Comparison of ENCODE assay signal across 8 mouse cellular contexts in genomic region chr16:18234671-18235388, GRCm38 (mm10). TPM values are rescaled to one million over a fixed set of nuclear protein-coding genes. Genes with fewer than 3 reads are reported as not detected.
DNase-seq lines count a peak whose midpoint lies in the region; ATAC-seq lines count a peak whose summit lies in the region.

TSS of gene Zdhhc8 (minus strand) at chr16:18235136.

- H3K4me2 ChIP-seq in intestine, embryonic 15.5 days (replicated peaks): peak within 1 kb of the TSS; percentile 77

- H3K9ac ChIP-seq in intestine, embryonic 15.5 days: peak within 1 kb of the TSS; percentile 89

- DNase-seq in embryo, embryonic 10 days (ENCODE audit: low spot score): peak; percentile 68
- no peak for DNase-seq in gonadal fat pad, adult 2 months (ENCODE audit: low read depth)
- DNase-seq in limb, embryonic 10.5 days (ENCODE audit: low spot score): peak; percentile 79
- DNase-seq in mesoderm, embryonic 11.5 days (ENCODE audit: low read depth, low spot score): peak; percentile 71
- peak; percentile 78 for DNase-seq in right cerebral cortex, postnatal 36 days (ENCODE audit: low spot score in 2 of 2)

- peak within 1 kb of the TSS; percentile 74 for H3K27ac ChIP-seq in intestine, embryonic 15.5 days
- peak within 1 kb of the TSS; percentile 88 for H3K27ac ChIP-seq in limb, embryonic 10.5 days

- peaks cover 38% of the 10 kb centered on the region for H3K27me3 ChIP-seq in erythroblast, embryonic 14.5 days (ENCODE audit: control insufficient read depth)
- H3K27me3 ChIP-seq in intestine, embryonic 15.5 days (replicated peaks): no peaks in the 10 kb centered on the region
- no peaks in the 10 kb centered on the region for H3K27me3 ChIP-seq in limb, embryonic 10.5 days (ENCODE audit: low read depth, poor library complexity, severe bottlenecking)

- peaks cover 35% of the 10 kb centered on the region for H3K4me1 ChIP-seq in erythroblast, embryonic 14.5 days (ENCODE audit: control insufficient read depth)
- H3K4me1 ChIP-seq in intestine, embryonic 15.5 days (replicated peaks): peaks cover 32% of the 10 kb centered on the region
- H3K4me1 ChIP-seq in limb, embryonic 10.5 days: peaks cover 38% of the 10 kb centered on the region

- no peak for ATAC-seq in erythroblast, adult 5-6 weeks (replicated peaks; ENCODE audit: low FRiP score, poor library complexity, severe bottlenecking)
- ATAC-seq in intestine, embryonic 15.5 days: peak; percentile 89

- H3K4me3 ChIP-seq in erythroblast, embryonic 14.5 days (replicated peaks): peak within 1 kb of the TSS; percentile 59
- peak within 1 kb of the TSS; percentile 94 for H3K4me3 ChIP-seq in intestine, embryonic 15.5 days (replicated peaks)
- H3K4me3 ChIP-seq in limb, embryonic 10.5 days: peak within 1 kb of the TSS; percentile 81

- peaks cover 37% of the 10 kb centered on the region for H3K36me3 ChIP-seq in erythroblast, embryonic 14.5 days (ENCODE audit: control insufficient read depth)
- H3K36me3 ChIP-seq in intestine, embryonic 15.5 days: peaks cover 8% of the 10 kb centered on the region
- peaks cover 42% of the 10 kb centered on the region for H3K36me3 ChIP-seq in limb, embryonic 10.5 days

- H3K9me3 ChIP-seq in erythroblast, embryonic 14.5 days (ENCODE audit: control insufficient read depth, low read length): no peaks in the 10 kb centered on the region
- H3K9me3 ChIP-seq in intestine, embryonic 15.5 days: no peaks in the 10 kb centered on the region
- H3K9me3 ChIP-seq in limb, embryonic 10.5 days (replicated peaks): no peaks in the 10 kb centered on the region

- under 1% methylated on average over 63 of the region's 79 CpGs for WGBS in intestine, embryonic 15.5 days
- WGBS in limb, embryonic 10.5 days: under 1% methylated on average over 79 of the region's 79 CpGs

RNA-seq across cellular contexts. Expression of gene Zdhhc8, which starts in this region (rescaled TPM):
- polyA plus RNA-seq in erythroblast, embryonic 14.5 days (2012): 0.20 and 0.31 TPM in 2 replicates
- total RNA-seq in erythroblast, adult 5-6 weeks (2015; ENCODE audit: low replicate concordance): 1.5 and 3.1 TPM in 2 replicates
- total RNA-seq in erythroblast, adult 5-6 weeks (2017; ENCODE audit: low replicate concordance): 0.26 and 0.56 TPM in 2 replicates
- polyA plus RNA-seq in gonadal fat pad, adult 2 months (2012; rRNA removed): 48.1 and 52.7 TPM in 2 replicates
- polyA plus RNA-seq in intestine, embryonic 15.5 days (2015; fragmentation: Nextera tagmentation; extraction: Ambion mirVana): 11.5 and 11.6 TPM in 2 replicates
- polyA plus RNA-seq in limb, embryonic 10.5 days (2016; fragmentation: Nextera tagmentation; extraction: Ambion mirVana): 14.1 and 16.7 TPM in 2 replicates
